Mouse (Mus musculus) hindbrain, embryonic 10.5 days (tissue): Measurements from ENCODE around the gene Aldh1l1. TPM values are rescaled to one million over a fixed set of nuclear protein-coding genes. Genes with fewer than 3 reads are reported as not detected.

Experiments
- DNase-seq: peaks from one replicate; pipeline ENCODE4 v3.0.0-alpha.2; 2017; ENCODE audit warnings: low spot score
- H3K27ac ChIP-seq: fragments of 300-500 bp; sonication (generic); 2 replicates; pipeline ENCODE4 v1.5.1; 2016; ENCODE audit warnings: mild to moderate bottlenecking, moderate library complexity
- H3K27me3 ChIP-seq: fragments of 300-500 bp; sonication (generic); 2 replicates; pipeline ENCODE4 v1.6.1; 2016; ENCODE audit warnings: mild to moderate bottlenecking; ENCODE audit not compliant: poor library complexity, insufficient read depth, severe bottlenecking
- H3K36me3 ChIP-seq: fragments of 300-500 bp; sonication (generic); 2 replicates; pipeline ENCODE4 v1.6.1; 2016; ENCODE audit warnings: mild to moderate bottlenecking, moderate library complexity
- H3K4me1 ChIP-seq: fragments of 300-500 bp; sonication (generic); replicated peaks from 2 replicates; pipeline ENCODE4 v1.6.1; 2016; ENCODE audit warnings: mild to moderate bottlenecking
- H3K4me3 ChIP-seq: fragments of 300-500 bp; sonication (generic); 2 replicates; pipeline ENCODE4 v1.5.1; 2016; ENCODE audit warnings: mild to moderate bottlenecking, moderate library complexity
- H3K9me3 ChIP-seq: fragments of 300-500 bp; sonication (generic); 2 replicates; pipeline ENCODE4 v1.6.1; 2016; ENCODE audit warnings: mild to moderate bottlenecking, moderate library complexity
- WGBS: fragments of 180-500 bp; shearing (Covaris S2); methylation state at CpG from one replicate; pipeline ENCODE4 v1.1.7; 2016; 5-methylcytosine and 5-hydroxymethylcytosine counted together
- polyA plus RNA-seq: library from polyadenylated mRNA; unstranded; fragments of >200 nt; fragmentation: Nextera tagmentation; extraction: Ambion mirVana; gene quantifications from 2 replicates; pipeline ENCODE4 v1.2.1, GENCODE M21; 2016

Gene Aldh1l1
- polyA plus RNA-seq, 1 experiment from 2014 or later: 2.9 TPM

DNA sequence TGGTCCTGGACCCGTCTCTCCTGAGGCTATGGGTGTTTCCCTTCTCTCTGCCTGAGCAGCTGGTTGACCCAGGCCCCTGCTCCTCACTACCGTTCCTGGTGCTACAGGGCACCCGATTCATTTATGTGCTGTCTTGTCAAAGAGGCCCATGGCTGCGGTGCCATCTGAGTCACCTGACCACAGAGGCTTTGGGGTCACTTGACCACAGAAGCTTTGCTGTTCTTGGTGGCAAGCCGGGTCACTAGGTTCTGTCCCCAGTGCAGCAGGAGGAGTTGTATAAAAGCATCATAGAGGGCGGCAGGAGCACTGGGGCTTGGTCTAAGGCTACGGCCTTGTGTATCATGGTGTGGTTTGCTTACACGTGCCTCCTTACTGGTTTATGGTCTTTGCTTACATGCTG lies 127.0 kb downstream of the Aldh1l1 start:
- Histone ChIP-seq H3K4me1 (peaks cover 2% of the 10 kb centered on the region; the same call in 1 of the 2 replicates), H3K27ac (no peak overlapping the region), H3K36me3 (no peaks in the 10 kb centered on the region), H3K27me3 (peaks cover 3% of the 10 kb centered on the region; the same call in 1 of the 2 replicates), H3K4me3 (no peak overlapping the region), H3K9me3 (no peaks in the 10 kb centered on the region)
- 78% methylated on average over 8 of the region's 8 CpGs for whole genome bisulfite sequencing
- no peak for DNase-seq

GRCm38 (mm10) chr6:90615362-90615761 lies 129.1 kb downstream of the Aldh1l1 start:
- Histone ChIP-seq H3K27me3 (peaks cover 3% of the 10 kb centered on the region; the same call in 1 of the 2 replicates), H3K27ac (no peak overlapping the region), H3K9me3 (no peaks in the 10 kb centered on the region), H3K4me3 (no peak overlapping the region), H3K36me3 (no peaks in the 10 kb centered on the region), H3K4me1 (peaks cover 20% of the 10 kb centered on the region)
- 81% methylated on average over 7 of the region's 7 CpGs for WGBS
- no peak for DNase-seq

DNA sequence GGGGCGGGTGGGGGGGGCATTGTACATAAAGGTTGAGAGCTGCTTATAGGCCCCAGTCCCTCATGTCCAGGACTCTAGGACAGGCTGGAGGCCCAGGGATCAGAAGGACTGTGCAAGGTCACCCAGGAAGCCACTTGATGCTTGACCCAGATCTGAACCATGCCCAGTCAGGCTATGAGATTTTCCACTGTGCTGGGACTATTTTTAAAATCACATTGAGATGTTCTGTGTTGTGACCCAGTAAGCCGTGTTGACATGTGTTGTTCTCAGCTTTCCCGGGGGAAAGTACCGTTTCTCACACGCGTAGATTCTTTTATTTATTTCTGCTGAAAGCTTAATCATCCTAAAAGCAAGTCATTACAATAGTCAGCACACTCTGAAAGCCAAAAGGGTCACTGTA lies 129.8 kb downstream of the Aldh1l1 start:
- peaks cover 3% of the 10 kb centered on the region; the same call in 1 of the 2 replicates for H3K27me3 ChIP-seq
- no peaks in the 10 kb centered on the region for H3K9me3 ChIP-seq
- H3K27ac ChIP-seq: 0 out of 2 replicates have a peak overlapping the region, but pooled peaks have one; percentile 16
- H3K36me3 ChIP-seq: no peaks in the 10 kb centered on the region
- H3K4me3 ChIP-seq: no peak overlapping the region
- no peak for DNase-seq
- 88% methylated on average over 6 of the region's 6 CpGs for WGBS
- H3K4me1 ChIP-seq: peaks cover 25% of the 10 kb centered on the region

GRCm38 (mm10) chr6:90616481-90616880 lies 130.3 kb downstream of the Aldh1l1 start:
- H3K4me1 ChIP-seq: peaks cover 30% of the 10 kb centered on the region
- DNase-seq: no peak
- no peaks in the 10 kb centered on the region for H3K36me3 ChIP-seq
- no peak overlapping the region for H3K4me3 ChIP-seq
- 91% methylated on average over 6 of the region's 6 CpGs for WGBS
- no peak overlapping the region for H3K27ac ChIP-seq
- H3K27me3 ChIP-seq: peaks cover 3% of the 10 kb centered on the region; the same call in 1 of the 2 replicates
- H3K9me3 ChIP-seq: no peaks in the 10 kb centered on the region

DNA sequence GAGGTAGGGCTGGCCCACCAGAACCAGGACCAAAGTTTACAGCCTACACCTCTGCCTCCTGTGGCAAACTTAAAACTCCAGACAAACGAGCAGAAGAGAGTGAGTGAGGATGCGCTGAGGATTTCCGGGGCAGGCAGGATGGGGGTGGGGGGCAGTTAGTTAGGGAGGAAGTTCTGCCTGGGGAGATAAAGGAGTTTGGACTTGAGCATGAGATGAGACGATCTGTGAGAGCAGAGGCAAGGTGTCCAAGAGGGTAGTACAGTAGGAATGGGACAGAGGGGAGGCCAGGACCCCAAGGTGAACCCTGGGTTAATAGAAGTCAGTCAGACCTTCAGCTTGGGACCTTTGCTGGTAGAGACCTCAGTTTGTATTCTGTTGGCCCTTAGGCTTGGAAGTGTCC lies 132.0 kb downstream of the Aldh1l1 start:
- Histone ChIP-seq H3K27me3 (peaks cover 3% of the 10 kb centered on the region; the same call in 1 of the 2 replicates), H3K4me3 (no peak overlapping the region), H3K4me1 (peaks cover 48% of the 10 kb centered on the region), H3K36me3 (no peaks in the 10 kb centered on the region), H3K27ac (peak overlapping the region; percentile 66; the same call in 1 of the 2 replicates), H3K9me3 (no peaks in the 10 kb centered on the region)
- DNase-seq: no peak
- 83% methylated on average over 4 of the region's 4 CpGs for WGBS

GRCm38 (mm10) chr6:90618821-90619636 lies 132.8 kb downstream of the Aldh1l1 start:
- H3K4me3 ChIP-seq: no peak overlapping the region
- 84% methylated on average over 19 of the region's 19 CpGs for WGBS
- no peaks in the 10 kb centered on the region for H3K36me3 ChIP-seq
- DNase-seq: peak; percentile 4
- H3K9me3 ChIP-seq: no peaks in the 10 kb centered on the region
- H3K27ac ChIP-seq: peak overlapping the region; percentile 66
- H3K4me1 ChIP-seq: peaks cover 48% of the 10 kb centered on the region
- peaks cover 3% of the 10 kb centered on the region; the same call in 1 of the 2 replicates for H3K27me3 ChIP-seq

GRCm38 (mm10) chr6:90619936-90620335 lies 133.7 kb downstream of the Aldh1l1 start:
- 73% methylated on average over 5 of the region's 5 CpGs for WGBS
- no peaks in the 10 kb centered on the region for H3K36me3 ChIP-seq
- H3K9me3 ChIP-seq: no peaks in the 10 kb centered on the region
- H3K4me3 ChIP-seq: no peak overlapping the region
- no peak for DNase-seq
- H3K27me3 ChIP-seq: peaks cover 3% of the 10 kb centered on the region; the same call in 1 of the 2 replicates
- H3K27ac ChIP-seq: peak overlapping the region; percentile 66
- peaks cover 49% of the 10 kb centered on the region for H3K4me1 ChIP-seq

DNA sequence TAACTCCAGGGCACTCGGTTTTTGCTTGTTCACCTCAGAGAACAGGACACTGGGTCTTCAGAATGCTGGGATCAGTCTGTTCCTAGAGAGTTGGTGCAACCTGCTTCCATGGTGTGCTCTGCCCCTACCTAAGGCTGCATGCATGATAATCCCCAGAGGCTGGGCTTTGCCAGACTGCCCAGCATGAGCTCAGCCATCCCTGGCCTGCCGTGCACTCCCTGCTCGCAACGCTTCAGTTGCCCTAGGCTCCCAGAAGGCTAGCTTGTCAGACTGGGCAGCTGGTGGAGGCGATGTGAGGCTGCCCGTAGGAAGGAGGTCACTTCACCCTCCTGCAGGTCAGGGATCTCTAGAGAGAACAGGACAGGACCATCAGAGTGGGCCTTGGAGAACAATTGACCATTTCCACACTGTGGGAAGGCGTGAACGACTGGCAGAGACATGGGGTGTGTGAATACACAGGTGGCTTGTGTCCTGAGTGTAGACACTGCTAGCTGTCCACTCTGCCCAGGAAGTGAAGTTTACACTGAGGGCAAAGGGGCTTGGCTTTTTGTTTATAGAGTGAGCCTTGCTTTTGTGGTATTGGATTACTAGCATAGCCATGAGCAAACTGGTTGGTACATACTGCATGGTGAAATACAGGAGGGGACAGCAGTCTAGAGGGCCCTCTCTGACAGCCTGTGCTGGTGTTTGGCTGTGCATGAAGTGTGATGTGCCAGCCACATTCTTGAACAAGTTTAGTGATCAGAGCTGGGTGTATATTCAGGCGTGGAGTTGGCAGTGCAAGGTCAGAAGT lies 134.8 kb downstream of the Aldh1l1 start:
- H3K4me3 ChIP-seq: no peak overlapping the region
- WGBS: 37% methylated on average over 9 of the region's 9 CpGs
- H3K27ac ChIP-seq: peak overlapping the region; percentile 30
- H3K36me3 ChIP-seq: no peaks in the 10 kb centered on the region
- peaks cover 54% of the 10 kb centered on the region for H3K4me1 ChIP-seq
- H3K9me3 ChIP-seq: no peaks in the 10 kb centered on the region
- H3K27me3 ChIP-seq: 0 out of 2 replicates have a peak, but pooled peaks cover 3% of the 10 kb centered on the region
- peak; percentile 5 for DNase-seq

- 0 out of 2 replicates have a peak, but pooled peaks cover 3% of the 10 kb centered on the region for H3K27me3 ChIP-seq
- DNase-seq: no peak
- H3K4me1 ChIP-seq: peaks cover 54% of the 10 kb centered on the region
- peak overlapping the region; percentile 30; the same call in 1 of the 2 replicates for H3K27ac ChIP-seq
- no peak overlapping the region for H3K4me3 ChIP-seq
- H3K36me3 ChIP-seq: no peaks in the 10 kb centered on the region
- WGBS: 72% methylated on average over 6 of the region's 6 CpGs
- no peaks in the 10 kb centered on the region for H3K9me3 ChIP-seq
Measured at GRCm38 (mm10) chr6:90621584-90621890, 135.3 kb downstream of the Aldh1l1 start.

GRCm38 (mm10) chr6:90622758-90623455 lies 136.7 kb downstream of the Aldh1l1 start:
- Histone ChIP-seq H3K27me3 (no peaks in the 10 kb centered on the region), H3K9me3 (no peaks in the 10 kb centered on the region), H3K4me3 (no peak overlapping the region), H3K36me3 (no peaks in the 10 kb centered on the region), H3K4me1 (peaks cover 54% of the 10 kb centered on the region), H3K27ac (peak overlapping the region; percentile 71)
- peak; percentile 6 for DNase-seq
- 38% methylated on average over 11 of the region's 11 CpGs for WGBS

DNA sequence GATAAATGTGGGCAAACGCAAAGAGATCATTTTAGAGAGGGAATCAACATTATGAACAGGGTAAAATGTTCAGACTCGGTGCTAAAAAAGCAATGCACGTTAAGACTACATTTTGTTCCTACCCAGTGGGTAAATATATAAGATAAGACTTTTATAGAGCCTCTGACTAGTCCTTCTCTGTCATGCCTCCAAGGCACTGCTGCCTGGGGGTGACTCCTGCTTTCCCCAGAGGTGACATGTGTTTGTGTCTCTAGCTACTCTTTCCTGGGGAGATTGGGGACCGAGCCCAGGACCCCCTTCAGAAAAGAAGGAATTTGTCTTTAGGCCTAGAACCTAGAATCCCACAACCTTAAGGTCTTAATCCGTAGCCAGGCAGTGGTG lies 137.2 kb downstream of the Aldh1l1 start:
- Histone ChIP-seq H3K27ac (peak overlapping the region; percentile 71; the same call in 1 of the 2 replicates), H3K4me3 (no peak overlapping the region), H3K27me3 (no peaks in the 10 kb centered on the region), H3K9me3 (no peaks in the 10 kb centered on the region), H3K36me3 (no peaks in the 10 kb centered on the region), H3K4me1 (peaks cover 54% of the 10 kb centered on the region)
- WGBS: 83% methylated on average over 5 of the region's 5 CpGs
- no peak for DNase-seq

DNA sequence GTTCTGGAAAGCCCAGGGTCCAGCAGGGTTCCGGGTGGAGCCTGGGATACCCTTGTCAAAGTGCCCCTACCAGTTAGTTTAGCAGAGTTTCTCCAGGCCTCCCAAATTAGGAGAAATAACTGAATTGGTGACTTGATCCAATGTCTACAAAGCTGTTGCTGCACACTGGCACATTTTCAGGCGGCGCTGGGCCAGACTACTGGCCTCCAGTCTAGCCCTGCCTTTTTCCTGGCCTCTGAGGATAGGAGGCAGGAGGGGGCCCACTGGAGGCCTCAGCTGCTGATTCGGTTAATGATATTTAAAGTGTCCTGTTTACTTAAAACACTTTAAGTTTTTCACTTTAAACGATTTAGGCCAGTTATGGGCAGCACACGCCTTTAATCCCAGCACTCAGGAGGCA lies 138.0 kb downstream of the Aldh1l1 start:
- 89% methylated on average over 6 of the region's 6 CpGs for WGBS
- no peaks in the 10 kb centered on the region for H3K27me3 ChIP-seq
- DNase-seq: no peak
- H3K4me3 ChIP-seq: no peak overlapping the region
- peaks cover 48% of the 10 kb centered on the region for H3K4me1 ChIP-seq
- no peaks in the 10 kb centered on the region for H3K36me3 ChIP-seq
- H3K27ac ChIP-seq: 0 out of 2 replicates have a peak overlapping the region, but pooled peaks have one; percentile 53
- no peaks in the 10 kb centered on the region for H3K9me3 ChIP-seq
